Mouse (Mus musculus): ENCODE results near the gene Sgip1.

DNA sequence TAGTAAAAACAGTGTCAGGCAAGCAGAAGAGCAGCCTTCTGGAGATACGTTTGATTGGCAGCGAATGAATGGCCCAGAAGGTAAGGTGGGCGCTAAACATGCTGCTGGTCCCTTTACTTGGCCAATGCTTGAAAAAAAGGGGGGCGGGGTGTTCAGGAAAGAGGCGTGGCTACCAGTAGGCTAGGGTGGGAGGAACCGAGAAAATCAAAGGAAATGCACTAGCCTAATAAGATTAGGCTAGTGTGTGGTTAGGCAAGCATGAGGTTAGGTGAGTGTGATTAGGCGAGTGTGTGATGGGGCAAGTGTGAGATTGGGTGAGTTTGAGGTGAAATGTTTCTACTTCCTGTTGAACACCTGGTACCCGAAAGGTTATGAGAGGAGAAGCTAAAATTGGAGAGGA lies at the start of gene Sgip1:
- TF ChIP-seq CTCF (IDR thresholded peaks at IDR 0.05; ENCODE audit: low read depth) (no peak), EP300 (IDR thresholded peaks at IDR 0.05; ENCODE audit: low read depth) (no peak)

All from heart, postnatal 0 days (tissue).